Mouse (Mus musculus) heart, postnatal 25 days (tissue): ENCODE data around the gene Olfr25. TPM values are rescaled to one million over a fixed set of nuclear protein-coding genes. Genes with fewer than 3 reads are reported as not detected.

Experiments
- DNase-seq: peaks from one replicate; pipeline ENCODE4 v3.0.0; 2022; ENCODE audit warnings: low spot score
- intact Hi-C: fragments of 180-260 bp; cut with DNase I; formaldehyde crosslinking; loops from one replicate; pipeline ENCODE4 v1.15.1; 2025
- total RNA-seq, 2 experiments: library from RNA; stranded (reverse); gene quantifications; 2 replicates each; pipeline ENCODE4 v1.2.3; 2021

Olfr25 gene
- total RNA-seq = not detected

DNA sequence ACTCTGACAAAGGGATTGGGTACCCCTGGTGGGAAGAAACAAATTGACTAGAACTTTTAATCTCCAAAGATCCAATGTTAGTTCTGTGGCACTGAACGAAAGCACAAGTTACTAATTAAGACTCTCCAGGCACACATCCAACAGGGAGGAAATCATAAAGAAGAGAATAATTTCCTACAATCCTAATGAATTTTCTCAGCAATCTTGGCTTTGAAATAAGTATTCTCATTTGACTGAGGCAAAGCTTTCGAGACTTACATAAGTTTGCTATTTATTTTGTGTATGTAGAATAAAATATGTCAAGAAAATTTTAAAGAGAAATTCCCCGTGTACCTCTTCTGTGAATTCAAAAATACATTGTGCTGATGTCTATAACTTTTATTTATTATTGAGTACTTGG, at the start of gene Olfr25:
TSS of gene Olfr25 (plus strand) at position 301 of the 400 bp plus-strand sequence.
- no peak for DNase-seq
- intact Hi-C loops = no loop called here

DNA sequence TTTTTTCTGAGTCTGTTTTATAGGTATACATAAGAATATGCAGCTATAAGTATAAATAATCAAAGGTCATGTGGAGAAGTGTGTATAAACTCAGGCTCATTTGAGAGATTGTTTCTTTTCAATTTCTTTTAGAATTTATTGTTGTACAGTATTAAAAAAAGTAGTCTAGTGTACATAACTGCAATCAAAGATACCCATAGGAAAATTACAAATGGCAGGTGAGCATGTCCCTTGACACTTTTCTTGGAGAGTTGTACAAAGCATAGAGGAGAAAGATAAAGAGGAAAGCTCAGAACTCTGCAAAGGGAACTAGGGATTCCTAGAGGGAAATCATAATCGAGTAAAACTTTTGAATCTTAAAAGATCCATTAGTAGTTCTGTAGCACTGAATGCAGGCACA, 38.1 kb upstream of the Olfr25 start, which contains the start of gene Olfr896-ps1:
TSS of gene Olfr896-ps1 (plus strand) at position 301 of the 400 bp plus-strand sequence.
- DNase-seq = no peak
- intact Hi-C loops = no loop called here

DNA sequence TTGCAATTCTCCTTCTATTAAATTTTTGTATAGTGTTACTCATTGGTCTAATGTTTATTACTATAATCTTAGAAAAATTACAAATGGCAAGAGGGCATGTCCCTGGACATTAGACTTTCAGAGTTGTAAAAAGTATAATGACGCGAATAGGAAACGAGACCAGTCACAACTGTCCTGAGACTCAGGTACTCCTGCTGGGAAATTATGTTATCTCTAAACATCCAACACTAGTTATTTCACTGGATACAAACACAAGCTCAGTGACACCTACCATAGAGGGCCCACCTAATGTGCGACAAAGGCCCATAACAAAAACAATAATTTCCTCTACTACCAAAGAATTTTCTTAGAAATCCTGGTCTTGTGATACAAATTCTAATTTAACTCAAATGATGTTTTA, 19.3 kb downstream of the Olfr25 start, which contains the start of gene Olfr898:
TSS of gene Olfr898 (plus strand) at position 301 of the 400 bp plus-strand sequence.
- DNase-seq = no peak
- intact Hi-C loops = no loop called here

DNA sequence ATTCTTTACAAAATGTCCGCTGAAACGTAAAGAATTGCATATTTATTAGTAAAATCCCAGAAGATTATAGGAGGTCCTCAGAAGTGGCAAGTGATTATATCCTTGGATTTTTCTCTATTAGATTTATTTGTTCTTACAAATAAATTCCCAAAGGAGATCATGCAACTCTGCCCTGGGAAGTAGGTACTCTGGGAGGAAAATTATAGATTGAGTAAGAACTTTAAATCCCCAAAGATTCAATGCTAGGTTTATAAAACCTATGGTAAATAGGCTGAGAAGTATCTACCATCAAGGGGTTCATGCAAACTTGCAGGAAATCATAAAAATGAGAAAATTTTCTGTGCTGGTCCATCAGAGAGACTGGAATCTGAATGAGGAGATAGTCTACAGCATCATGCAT, 37.7 kb downstream of the Olfr25 start, which contains the start of gene Olfr250:
TSS of gene Olfr250 (plus strand) at position 301 of the 400 bp plus-strand sequence.
- intact Hi-C loops = no loop called here
- no peak for DNase-seq

DNA sequence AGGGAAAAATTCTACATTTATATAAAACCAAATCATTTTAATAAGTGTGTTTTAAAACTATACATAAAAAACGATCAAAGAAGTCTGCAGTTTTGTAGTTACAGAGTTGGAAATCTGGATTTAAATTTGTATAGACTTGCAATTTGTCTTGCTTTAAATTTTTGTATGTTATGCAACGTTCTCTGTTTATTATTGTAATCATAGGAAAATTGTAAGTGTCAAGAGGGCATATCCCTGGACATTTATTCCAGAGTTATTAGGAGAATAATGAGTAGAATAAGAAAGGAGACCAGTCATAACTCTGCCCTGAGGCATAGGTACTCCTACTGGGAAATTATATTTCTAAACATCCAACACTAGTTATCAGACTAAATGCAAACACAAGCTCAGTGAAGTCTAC, 47.9 kb downstream of the Olfr25 start, which contains the start of gene Olfr251:
TSS of gene Olfr251 (plus strand) at position 301 of the 400 bp plus-strand sequence.
- intact Hi-C loops = no loop called here
- no peak for DNase-seq

Other genes with a start within 250 kb of the Olfr25 start
- gene Olfr887, start 245.0 kb upstream of the Olfr25 start, total RNA-seq = not detected
- gene Olfr888, start 220.9 kb upstream of the Olfr25 start, total RNA-seq = not detected
- not detected for gene Olfr889, start 213.9 kb upstream of the Olfr25 start, total RNA-seq
- gene Olfr890, start 186.5 kb upstream of the Olfr25 start, total RNA-seq = not detected
- not detected for gene Olfr891, start 148.2 kb upstream of the Olfr25 start, total RNA-seq
- not detected for gene Olfr893, start 120.7 kb upstream of the Olfr25 start, total RNA-seq
- gene Olfr894, start 111.0 kb upstream of the Olfr25 start, total RNA-seq = not detected
- not detected for gene Olfr143, start 76.3 kb upstream of the Olfr25 start, total RNA-seq
- not detected for gene Olfr895, start 61.2 kb upstream of the Olfr25 start, total RNA-seq
- not detected for gene Olfr896-ps1, start 38.0 kb upstream of the Olfr25 start, total RNA-seq
- gene Olfr898, start 19.4 kb downstream of the Olfr25 start, total RNA-seq = not detected
- not detected for gene Olfr250, start 37.8 kb downstream of the Olfr25 start, total RNA-seq
- gene Olfr251, start 48.0 kb downstream of the Olfr25 start, total RNA-seq = not detected
- not detected for gene Olfr147, start 72.6 kb downstream of the Olfr25 start, total RNA-seq
- gene Olfr901, start 100.4 kb downstream of the Olfr25 start, total RNA-seq = not detected
- gene Olfr902, start 118.6 kb downstream of the Olfr25 start, total RNA-seq = not detected
- not detected for gene Olfr904, start 134.1 kb downstream of the Olfr25 start, total RNA-seq
- gene Olfr905, start 142.0 kb downstream of the Olfr25 start, total RNA-seq = not detected
- not detected for gene Olfr906, start 158.0 kb downstream of the Olfr25 start, total RNA-seq
- gene Olfr907, start 166.7 kb downstream of the Olfr25 start, total RNA-seq = not detected
- gene Olfr911-ps1, start 192.5 kb downstream of the Olfr25 start, total RNA-seq = not detected
- not detected for gene Olfr910, start 208.8 kb downstream of the Olfr25 start, total RNA-seq